Mouse (Mus musculus) erythroblast, embryonic 14.5 days (primary cell): Measurements from ENCODE around the gene Rsph10b.

Experiments used
- GATA1 ChIP-seq: IDR thresholded peaks from 2 replicates; pipeline ENCODE4 v1.6.1; 2012; ENCODE audit warnings: low read length, inconsistent platforms, mixed read lengths
- TAL1 ChIP-seq: IDR thresholded peaks from 3 replicates; pipeline ENCODE4 v1.6.1; 2012; ENCODE audit warnings: low read length, inconsistent platforms, mixed read lengths

DNA sequence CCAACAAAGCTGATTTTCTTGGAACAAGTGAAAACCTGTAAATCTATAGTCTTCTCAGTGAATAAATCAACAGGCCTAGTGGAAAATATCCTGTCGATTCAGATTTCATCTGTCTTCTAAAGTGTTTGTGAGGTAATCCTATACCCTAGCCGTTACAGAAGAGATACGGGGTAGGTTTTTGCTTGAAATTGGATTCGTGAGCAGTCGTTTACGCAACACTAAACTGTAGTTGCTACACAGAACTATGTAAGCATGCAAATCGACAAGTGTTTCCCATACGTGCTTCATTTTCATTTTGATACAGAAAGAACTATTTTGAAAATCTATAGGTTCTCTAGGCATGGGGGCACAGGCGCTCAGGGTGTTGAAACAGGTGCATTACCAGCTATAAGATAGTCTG lies 83.0 kb downstream of the Rsph10b start:
- no peak for TF ChIP-seq TAL1
- no peak for TF ChIP-seq GATA1
